Mouse (Mus musculus): ENCODE data around the gene Abhd12b. TPM values are rescaled to one million over a fixed set of nuclear protein-coding genes. Genes with fewer than 3 reads are reported as not detected.
"Not testable (repeated sequence)": the region's sequence is repeated elsewhere in the genome, so short reads cannot be mapped to it uniquely, and the experiment has no call there.

The Abhd12b gene
- polyA plus RNA-seq, 1 experiment from 2014 or later = not detected

GRCm38 (mm10) chr12:70139871-70140270 lies 14.1 kb upstream of the Abhd12b start:
- H3K4me1 ChIP-seq (replicated peaks) = peaks cover 8% of the 10 kb centered on the region
- H3K4me3 ChIP-seq = no peak overlapping the region
- no peak for ATAC-seq (ENCODE audit: insufficient number of reproducible peaks, low FRiP score)
- WGBS = 58% methylated on average over 4 of the region's 4 CpGs
- no peaks in the 10 kb centered on the region for H3K36me3 ChIP-seq
- no peak overlapping the region for H3K27ac ChIP-seq (ENCODE audit: poor library complexity, severe bottlenecking)
- H3K4me2 ChIP-seq = no peak overlapping the region
- no peak overlapping the region for H3K9ac ChIP-seq
- no peaks in the 10 kb centered on the region for H3K9me3 ChIP-seq (replicated peaks)
- no peaks in the 10 kb centered on the region for H3K27me3 ChIP-seq (replicated peaks)

- H3K27ac ChIP-seq (ENCODE audit: poor library complexity, severe bottlenecking) = no peak overlapping the region
- no peak overlapping the region for H3K4me3 ChIP-seq
- ATAC-seq (ENCODE audit: insufficient number of reproducible peaks, low FRiP score) = no peak
- H3K27me3 ChIP-seq (replicated peaks) = no peaks in the 10 kb centered on the region
- H3K4me2 ChIP-seq = no peak overlapping the region
- H3K36me3 ChIP-seq = no peaks in the 10 kb centered on the region
- H3K4me1 ChIP-seq (replicated peaks) = peaks cover 8% of the 10 kb centered on the region
- 89% methylated on average over 5 of the region's 5 CpGs for WGBS
- H3K9ac ChIP-seq = no peak overlapping the region
- no peaks in the 10 kb centered on the region for H3K9me3 ChIP-seq (replicated peaks)
Measured at GRCm38 (mm10) chr12:70140542-70140941, 13.4 kb upstream of the Abhd12b start.

GRCm38 (mm10) chr12:70140993-70141576 lies 12.9 kb upstream of the Abhd12b start:
- Histone ChIP-seq H3K36me3 (no peaks in the 10 kb centered on the region), H3K4me3 (no peak overlapping the region), H3K27me3 (replicated peaks) (no peaks in the 10 kb centered on the region), H3K9ac (no peak overlapping the region), H3K4me2 (no peak overlapping the region), H3K9me3 (replicated peaks) (no peaks in the 10 kb centered on the region), H3K27ac (ENCODE audit: poor library complexity, severe bottlenecking) (no peak overlapping the region), H3K4me1 (replicated peaks) (peaks cover 8% of the 10 kb centered on the region)
- no peak for ATAC-seq (ENCODE audit: insufficient number of reproducible peaks, low FRiP score)
- WGBS = 77% methylated on average over 5 of the region's 5 CpGs

- not testable (repeated sequence) for H3K9me3 ChIP-seq (replicated peaks); H3K4me3 ChIP-seq; H3K36me3 ChIP-seq; H3K9ac ChIP-seq; H3K27me3 ChIP-seq (replicated peaks); H3K4me2 ChIP-seq
- H3K4me1 ChIP-seq (replicated peaks) = peaks cover 13% of the 10 kb centered on the region
- peak; percentile 65 for ATAC-seq (ENCODE audit: insufficient number of reproducible peaks, low FRiP score)
- peak overlapping the region; percentile 72 for H3K27ac ChIP-seq (ENCODE audit: poor library complexity, severe bottlenecking)
- WGBS = 8% methylated on average over 3 of the region's 3 CpGs
Measured at GRCm38 (mm10) chr12:70144106-70144587, 9.8 kb upstream of the Abhd12b start.

GRCm38 (mm10) chr12:70144637-70145448 lies 9.1 kb upstream of the Abhd12b start:
- H3K4me1 ChIP-seq (replicated peaks) = peaks cover 13% of the 10 kb centered on the region
- peak overlapping the region; percentile 72 for H3K27ac ChIP-seq (ENCODE audit: poor library complexity, severe bottlenecking)
- no peaks in the 10 kb centered on the region for H3K36me3 ChIP-seq
- H3K4me2 ChIP-seq = no peak overlapping the region
- WGBS = 45% methylated on average over 20 of the region's 20 CpGs
- no peaks in the 10 kb centered on the region for H3K27me3 ChIP-seq (replicated peaks)
- H3K9ac ChIP-seq = no peak overlapping the region
- no peak overlapping the region for H3K4me3 ChIP-seq
- no peak for ATAC-seq (ENCODE audit: insufficient number of reproducible peaks, low FRiP score)
- no peaks in the 10 kb centered on the region for H3K9me3 ChIP-seq (replicated peaks)

- no peaks in the 10 kb centered on the region for H3K9me3 ChIP-seq (replicated peaks)
- H3K27me3 ChIP-seq (replicated peaks) = no peaks in the 10 kb centered on the region
- H3K36me3 ChIP-seq = no peaks in the 10 kb centered on the region
- H3K4me2 ChIP-seq = no peak overlapping the region
- no peak overlapping the region for H3K9ac ChIP-seq
- H3K4me3 ChIP-seq = no peak overlapping the region
- WGBS = 87% methylated on average over 6 of the region's 6 CpGs
- no peak for ATAC-seq (ENCODE audit: insufficient number of reproducible peaks, low FRiP score)
- no peak overlapping the region for H3K27ac ChIP-seq (ENCODE audit: poor library complexity, severe bottlenecking)
- H3K4me1 ChIP-seq (replicated peaks) = peaks cover 13% of the 10 kb centered on the region
Measured at GRCm38 (mm10) chr12:70145586-70145985, 8.4 kb upstream of the Abhd12b start.

- peak overlapping the region; percentile 48 for H3K4me3 ChIP-seq
- peaks cover 13% of the 10 kb centered on the region for H3K4me1 ChIP-seq (replicated peaks)
- H3K27me3 ChIP-seq (replicated peaks) = no peaks in the 10 kb centered on the region
- no peak for ATAC-seq (ENCODE audit: insufficient number of reproducible peaks, low FRiP score)
- H3K36me3 ChIP-seq = no peaks in the 10 kb centered on the region
- H3K27ac ChIP-seq (ENCODE audit: poor library complexity, severe bottlenecking) = no peak overlapping the region
- 8% methylated on average over 13 of the region's 13 CpGs for WGBS
- no peaks in the 10 kb centered on the region for H3K9me3 ChIP-seq (replicated peaks)
- H3K9ac ChIP-seq = peak overlapping the region; percentile 70
- peak overlapping the region; percentile 79 for H3K4me2 ChIP-seq
Measured at GRCm38 (mm10) chr12:70147986-70148630, 5.8 kb upstream of the Abhd12b start.

- no peaks in the 10 kb centered on the region for H3K9me3 ChIP-seq (replicated peaks)
- WGBS = 13% methylated on average over 11 of the region's 11 CpGs
- no peak overlapping the region for H3K27ac ChIP-seq (ENCODE audit: poor library complexity, severe bottlenecking)
- no peaks in the 10 kb centered on the region for H3K27me3 ChIP-seq (replicated peaks)
- ATAC-seq (ENCODE audit: insufficient number of reproducible peaks, low FRiP score) = no peak
- H3K9ac ChIP-seq = no peak overlapping the region
- no peaks in the 10 kb centered on the region for H3K36me3 ChIP-seq
- H3K4me1 ChIP-seq (replicated peaks) = peaks cover 13% of the 10 kb centered on the region
- H3K4me2 ChIP-seq = peak overlapping the region; percentile 79
- H3K4me3 ChIP-seq = peak overlapping the region; percentile 48
Measured at GRCm38 (mm10) chr12:70148631-70149265, 5.2 kb upstream of the Abhd12b start.

GRCm38 (mm10) chr12:70156222-70156621 lies 2.3 kb downstream of the Abhd12b start:
- ATAC-seq (ENCODE audit: insufficient number of reproducible peaks, low FRiP score) = no peak
- Histone ChIP-seq H3K4me1 (replicated peaks) (no peaks in the 10 kb centered on the region), H3K9me3 (replicated peaks) (no peaks in the 10 kb centered on the region), H3K27me3 (replicated peaks) (no peaks in the 10 kb centered on the region), H3K4me2 (no peak overlapping the region), H3K36me3 (no peaks in the 10 kb centered on the region), H3K27ac (ENCODE audit: poor library complexity, severe bottlenecking) (no peak overlapping the region), H3K9ac (no peak overlapping the region), H3K4me3 (no peak overlapping the region)
- 71% methylated on average over 6 of the region's 6 CpGs for WGBS

- no peak for ATAC-seq (ENCODE audit: insufficient number of reproducible peaks, low FRiP score)
- WGBS = 56% methylated on average over 5 of the region's 5 CpGs
- Histone ChIP-seq H3K9ac (no peak overlapping the region), H3K9me3 (replicated peaks) (no peaks in the 10 kb centered on the region), H3K4me1 (replicated peaks) (no peaks in the 10 kb centered on the region), H3K4me3 (no peak overlapping the region), H3K27ac (ENCODE audit: poor library complexity, severe bottlenecking) (no peak overlapping the region), H3K27me3 (replicated peaks) (no peaks in the 10 kb centered on the region), H3K36me3 (no peaks in the 10 kb centered on the region), H3K4me2 (no peak overlapping the region)
Measured at GRCm38 (mm10) chr12:70157292-70158066, 3.5 kb downstream of the Abhd12b start.

Data from heart, embryonic 12.5 days (tissue).